Mouse (Mus musculus) stomach, embryonic 14.5 days (tissue): ENCODE data around the gene Ctxn1. TPM values are rescaled to one million over a fixed set of nuclear protein-coding genes. Genes with fewer than 3 reads are reported as not detected.

Experiments used
- ATAC-seq: fragments of 200-750 bp; cut with Nextera tagmentation; 2 replicates; pipeline ENCODE4 v1.8.0; 2017; ENCODE audit warnings: low read depth, moderate TSS enrichment; ENCODE audit not compliant: insufficient number of reproducible peaks, insufficient read depth, low FRiP score
- H3K27ac ChIP-seq: fragments of 300-500 bp; sonication (generic); 2 replicates; pipeline ENCODE4 v1.5.1; 2014; ENCODE audit warnings: mild to moderate bottlenecking, low read length, moderate library complexity, mixed read lengths
- H3K27me3 ChIP-seq: fragments of 300-500 bp; sonication (generic); 2 replicates; pipeline ENCODE4 v1.6.1; 2014; ENCODE audit warnings: low read length, control low read depth, mixed read lengths; ENCODE audit not compliant: control insufficient read depth, insufficient read depth
- H3K36me3 ChIP-seq: fragments of 300-500 bp; sonication (generic); 2 replicates; pipeline ENCODE4 v1.6.1; 2014; ENCODE audit warnings: mild to moderate bottlenecking, control low read depth, low read length, moderate library complexity, mixed read lengths; ENCODE audit not compliant: control insufficient read depth, insufficient read depth
- H3K4me1 ChIP-seq: fragments of 300-500 bp; sonication (generic); 2 replicates; pipeline ENCODE4 v1.6.1; 2014; ENCODE audit warnings: low read length, control low read depth, mixed read lengths; ENCODE audit not compliant: control insufficient read depth, insufficient read depth
- H3K4me2 ChIP-seq: fragments of 300-500 bp; sonication (generic); replicated peaks from 2 replicates; pipeline ENCODE4 v1.6.1; 2014; ENCODE audit warnings: low read depth, low read length, control low read depth
- H3K4me3 ChIP-seq: fragments of 300-500 bp; sonication (generic); 2 replicates; pipeline ENCODE4 v1.5.1; 2014; ENCODE audit warnings: low read depth, low read length, control low read depth
- H3K9ac ChIP-seq: fragments of 300-500 bp; sonication (generic); replicated peaks from 2 replicates; pipeline ENCODE4 v1.6.1; 2014; ENCODE audit warnings: low read depth, mild to moderate bottlenecking, control low read depth, low read length, moderate library complexity, mixed read lengths
- H3K9me3 ChIP-seq: fragments of 300-500 bp; sonication (generic); 2 replicates; pipeline ENCODE4 v1.6.1; 2016; ENCODE audit warnings: low read depth, low read length, control low read depth; ENCODE audit not compliant: control insufficient read depth
- WGBS: fragments of 180-500 bp; shearing (Covaris S2); extraction: QIAGEN DNeasy Blood & Tissue Kit; methylation state at CpG from one replicate; pipeline ENCODE4 v1.1.7; 2014; 5-methylcytosine and 5-hydroxymethylcytosine counted together
- polyA plus RNA-seq: library from polyadenylated mRNA; unstranded; fragments of >200 nt; fragmentation: Nextera tagmentation; extraction: Ambion mirVana; gene quantifications from 2 replicates; pipeline ENCODE4 v1.2.1, GENCODE M21; 2014

Ctxn1 gene
- polyA plus RNA-seq, 1 experiment from 2014 or later = 87.4 TPM

DNA sequence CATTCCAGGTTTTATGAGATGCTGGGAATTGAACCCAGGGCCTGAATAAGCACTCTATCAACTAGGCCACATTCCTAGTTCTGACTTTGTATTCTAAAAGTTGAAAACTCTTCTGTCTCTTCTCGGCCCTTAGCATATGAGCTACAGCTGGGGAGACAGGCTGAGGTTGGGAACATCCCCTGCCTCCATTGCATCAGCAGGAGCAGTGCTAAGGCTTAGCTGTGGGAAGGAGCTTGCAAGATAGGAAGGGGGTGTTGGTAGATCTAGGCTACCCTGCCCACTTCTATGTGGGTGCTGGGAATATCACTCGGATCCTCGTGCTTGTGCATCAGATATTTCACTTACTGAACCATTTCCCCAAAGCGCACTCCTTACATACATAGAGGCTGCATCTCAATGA lies 31.2 kb downstream of the Ctxn1 start:
- Histone ChIP-seq H3K27ac (no peak overlapping the region), H3K4me2 (no peak overlapping the region), H3K9me3 (no peaks in the 10 kb centered on the region), H3K9ac (no peak overlapping the region), H3K27me3 (no peaks in the 10 kb centered on the region), H3K4me3 (no peak overlapping the region), H3K4me1 (no peaks in the 10 kb centered on the region), H3K36me3 (no peaks in the 10 kb centered on the region)
- WGBS = 95% methylated on average over 4 of the region's 4 CpGs
- no peak for ATAC-seq

DNA sequence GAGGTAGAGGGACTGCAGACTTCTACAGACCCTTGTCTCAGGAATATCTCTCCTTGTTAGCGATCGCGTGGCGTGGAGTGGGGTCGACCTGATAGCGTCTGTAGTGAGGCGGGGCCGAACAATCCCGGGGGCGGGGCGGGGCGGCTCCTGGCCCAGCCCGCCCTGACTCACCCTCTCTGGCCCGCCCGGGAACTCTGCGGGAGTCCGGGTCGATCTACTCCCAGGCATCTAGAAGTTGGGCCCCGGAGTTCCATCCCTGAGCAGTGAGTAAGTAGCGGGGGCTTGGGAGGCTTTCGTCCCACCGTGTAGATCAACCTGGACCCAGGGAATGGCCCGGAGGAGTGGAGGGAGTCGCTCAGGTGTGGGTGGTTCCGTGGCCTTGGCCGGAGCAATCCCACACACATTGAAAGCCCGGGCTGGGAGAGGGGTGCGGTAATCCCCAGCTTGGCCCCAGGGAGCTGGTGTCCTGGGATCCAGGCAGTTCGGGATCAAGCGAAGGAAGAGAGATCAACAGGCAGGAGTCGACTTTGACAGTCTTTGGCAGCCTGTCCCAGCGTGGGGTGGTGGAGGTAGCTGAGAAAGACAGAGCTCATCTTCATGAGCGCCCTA lies 32.2 kb downstream of the Ctxn1 start, which contains the start of gene Lrrc8e:
Gene Lrrc8e, plus strand, starts transcription at position 89 of the 609 bp plus-strand sequence.
- H3K9ac ChIP-seq = no peak within 1 kb of the TSS
- H3K4me1 ChIP-seq = no peaks in the 10 kb centered on the region
- no peaks in the 10 kb centered on the region for H3K36me3 ChIP-seq
- peak within 1 kb of the TSS; percentile 53 for H3K4me2 ChIP-seq
- no peaks in the 10 kb centered on the region for H3K27me3 ChIP-seq
- no peak within 1 kb of the TSS for H3K27ac ChIP-seq
- H3K4me3 ChIP-seq = peak within 1 kb of the TSS; percentile 27
- WGBS = 5% methylated on average over 33 of the region's 33 CpGs
- ATAC-seq = peak; percentile 80
- no peaks in the 10 kb centered on the region for H3K9me3 ChIP-seq

DNA sequence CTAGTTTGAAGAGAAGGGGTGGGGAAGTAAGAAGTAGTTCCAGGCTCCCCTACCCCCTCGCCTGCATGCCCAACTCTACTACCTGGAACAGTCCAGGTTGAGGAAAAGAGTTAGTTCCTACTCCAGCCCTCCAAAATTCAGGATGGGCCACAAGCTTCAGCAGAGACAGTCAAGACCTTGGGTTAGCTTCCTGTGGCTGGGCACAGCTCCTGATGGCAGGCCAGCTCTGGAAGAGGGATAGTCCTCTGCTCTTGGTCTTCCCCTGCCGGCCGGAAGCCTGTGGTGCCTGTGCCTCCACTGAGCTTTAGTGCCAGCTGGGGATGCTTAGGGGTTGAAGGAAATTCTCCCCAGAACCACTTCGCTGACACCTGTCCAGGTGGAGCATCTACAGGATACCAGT lies 32.8 kb downstream of the Ctxn1 start:
- Histone ChIP-seq H3K27me3 (no peaks in the 10 kb centered on the region), H3K27ac (no peak overlapping the region), H3K9ac (no peak overlapping the region), H3K36me3 (no peaks in the 10 kb centered on the region), H3K4me2 (peak overlapping the region; percentile 53), H3K9me3 (no peaks in the 10 kb centered on the region), H3K4me3 (peak overlapping the region; percentile 27), H3K4me1 (no peaks in the 10 kb centered on the region)
- ATAC-seq = no peak
- WGBS = 26% methylated on average over 4 of the region's 4 CpGs

DNA sequence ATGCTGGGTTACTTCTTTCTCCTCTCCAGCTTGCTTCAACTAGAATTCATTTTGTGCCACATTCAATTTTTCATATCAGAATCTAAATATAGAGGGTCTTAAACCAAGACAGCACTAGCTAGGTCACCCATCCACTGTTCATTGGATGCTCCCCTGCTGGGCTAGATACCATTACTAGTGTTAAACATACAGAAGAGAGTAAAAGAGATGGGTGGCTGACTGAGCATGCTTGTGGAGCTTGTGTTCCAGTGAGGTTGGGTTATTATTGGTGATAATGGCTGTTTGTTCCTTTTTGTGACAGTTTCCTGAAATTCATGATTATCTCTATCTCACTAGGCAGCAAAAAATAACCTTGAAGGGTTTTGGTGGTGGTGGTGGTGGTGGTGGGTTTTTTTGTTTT lies 37.0 kb downstream of the Ctxn1 start:
- Histone ChIP-seq H3K4me1 (no peaks in the 10 kb centered on the region), H3K27ac (no peak overlapping the region), H3K9me3 (no peaks in the 10 kb centered on the region), H3K36me3 (no peaks in the 10 kb centered on the region), H3K4me3 (no peak overlapping the region), H3K4me2 (no peak overlapping the region), H3K9ac (no peak overlapping the region), H3K27me3 (no peaks in the 10 kb centered on the region)
- no peak for ATAC-seq

DNA sequence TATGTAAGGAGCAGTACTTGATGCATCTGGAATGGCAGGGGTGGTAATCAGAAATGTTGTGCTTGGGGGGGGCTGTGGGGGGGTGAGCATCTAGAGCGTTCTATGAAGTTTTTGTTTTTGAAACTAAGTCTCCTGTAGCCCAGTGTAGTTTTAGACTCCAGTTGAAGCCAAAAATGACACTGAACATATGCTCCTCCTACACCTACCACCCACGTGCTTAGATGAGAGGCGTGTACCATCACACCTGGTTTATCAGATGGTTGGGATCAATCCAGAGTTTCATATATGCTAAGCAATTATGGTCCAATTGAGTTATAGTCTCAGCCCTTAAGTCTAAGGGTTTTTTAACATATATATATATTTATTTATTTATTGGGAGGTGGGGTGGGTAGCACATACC lies 39.5 kb downstream of the Ctxn1 start:
- no peaks in the 10 kb centered on the region for H3K9me3 ChIP-seq
- no peaks in the 10 kb centered on the region for H3K4me1 ChIP-seq
- H3K27me3 ChIP-seq = no peaks in the 10 kb centered on the region
- no peak overlapping the region for H3K4me2 ChIP-seq
- H3K27ac ChIP-seq = no peak overlapping the region
- ATAC-seq = no peak
- H3K4me3 ChIP-seq = no peak overlapping the region
- no peaks in the 10 kb centered on the region for H3K36me3 ChIP-seq
- H3K9ac ChIP-seq = no peak overlapping the region
- 79% methylated on average over 3 of the region's 3 CpGs for WGBS

DNA sequence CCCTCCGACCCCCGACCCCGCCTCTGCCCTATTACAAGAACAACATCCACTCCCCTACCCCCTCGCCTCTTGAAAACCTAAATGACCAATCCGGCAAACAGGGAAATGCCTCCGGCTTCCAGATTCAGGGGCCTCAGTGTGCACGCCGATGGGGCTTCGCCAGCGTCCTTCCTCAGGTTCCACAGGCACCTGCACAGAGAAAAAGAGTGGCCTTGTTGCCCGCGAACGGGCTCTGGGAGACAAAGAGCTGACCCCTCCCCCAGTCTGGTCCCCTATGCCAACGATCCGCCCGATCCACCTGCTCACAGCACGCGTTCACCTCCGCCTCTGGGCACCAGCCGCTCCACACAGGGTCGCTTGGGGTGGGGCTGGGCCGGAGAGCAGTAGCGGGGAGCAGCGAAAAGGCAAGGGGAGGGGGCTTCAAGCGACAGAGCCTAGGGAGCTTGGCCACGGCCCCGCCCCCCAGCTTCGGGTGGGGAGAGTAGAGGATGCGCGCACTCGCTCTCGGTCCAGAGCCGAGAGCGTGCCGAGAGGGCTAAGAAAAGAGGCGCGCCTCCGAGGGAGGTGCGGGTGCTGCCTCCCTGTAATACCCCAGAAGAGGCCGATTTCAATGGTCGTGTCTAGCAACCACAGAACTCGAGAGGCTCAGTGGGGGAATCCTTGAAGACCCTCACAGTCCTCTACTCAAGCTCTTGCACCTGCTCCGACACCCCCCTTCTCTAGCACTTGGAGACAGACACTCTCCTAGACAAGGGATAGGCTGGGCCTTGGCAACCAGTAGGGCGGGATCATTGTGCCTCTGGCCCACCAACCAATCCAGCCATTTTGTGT lies 42.1 kb downstream of the Ctxn1 start, which contains the start of gene Prr36:
Gene Prr36, minus strand, starts transcription at position 669 of the 831 bp plus-strand sequence.
- Histone ChIP-seq H3K4me1 (no peaks in the 10 kb centered on the region), H3K9me3 (no peaks in the 10 kb centered on the region), H3K9ac (peak within 1 kb of the TSS; percentile 28; the same call in 1 of the 2 replicates), H3K27ac (peak within 1 kb of the TSS; percentile 4; the same call in 1 of the 2 replicates), H3K4me3 (peak within 1 kb of the TSS; percentile 44), H3K27me3 (no peaks in the 10 kb centered on the region), H3K4me2 (peak within 1 kb of the TSS; percentile 68), H3K36me3 (no peaks in the 10 kb centered on the region)
- WGBS = 2% methylated on average over 44 of the region's 44 CpGs
- peak; percentile 57 for ATAC-seq

DNA sequence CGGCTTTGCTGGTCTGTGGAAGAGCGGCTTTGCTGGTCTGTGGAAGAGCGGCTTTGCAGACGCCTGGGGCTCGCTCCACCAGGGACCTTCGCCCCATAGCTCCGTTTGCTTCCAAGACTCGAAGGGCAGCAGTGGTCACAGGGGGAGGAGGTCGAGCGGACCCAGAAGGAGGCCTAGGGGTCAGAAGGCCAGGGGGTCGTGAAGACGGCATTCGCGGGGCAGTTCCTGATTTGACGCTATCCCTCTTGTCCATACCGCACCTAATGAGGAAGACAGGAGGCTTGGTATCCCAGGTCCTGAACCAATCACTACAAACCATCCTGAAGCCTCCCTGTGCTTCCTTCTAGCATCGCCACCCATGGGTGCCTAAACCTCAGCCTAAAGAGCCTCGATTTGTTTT lies 42.8 kb downstream of the Ctxn1 start:
- Histone ChIP-seq H3K36me3 (no peaks in the 10 kb centered on the region), H3K4me3 (peak overlapping the region; percentile 44), H3K9me3 (no peaks in the 10 kb centered on the region), H3K4me2 (peak overlapping the region; percentile 68), H3K27ac (no peak overlapping the region), H3K27me3 (no peaks in the 10 kb centered on the region), H3K4me1 (no peaks in the 10 kb centered on the region), H3K9ac (peak overlapping the region; percentile 28; the same call in 1 of the 2 replicates)
- WGBS = 6% methylated on average over 18 of the region's 18 CpGs
- ATAC-seq = no peak

DNA sequence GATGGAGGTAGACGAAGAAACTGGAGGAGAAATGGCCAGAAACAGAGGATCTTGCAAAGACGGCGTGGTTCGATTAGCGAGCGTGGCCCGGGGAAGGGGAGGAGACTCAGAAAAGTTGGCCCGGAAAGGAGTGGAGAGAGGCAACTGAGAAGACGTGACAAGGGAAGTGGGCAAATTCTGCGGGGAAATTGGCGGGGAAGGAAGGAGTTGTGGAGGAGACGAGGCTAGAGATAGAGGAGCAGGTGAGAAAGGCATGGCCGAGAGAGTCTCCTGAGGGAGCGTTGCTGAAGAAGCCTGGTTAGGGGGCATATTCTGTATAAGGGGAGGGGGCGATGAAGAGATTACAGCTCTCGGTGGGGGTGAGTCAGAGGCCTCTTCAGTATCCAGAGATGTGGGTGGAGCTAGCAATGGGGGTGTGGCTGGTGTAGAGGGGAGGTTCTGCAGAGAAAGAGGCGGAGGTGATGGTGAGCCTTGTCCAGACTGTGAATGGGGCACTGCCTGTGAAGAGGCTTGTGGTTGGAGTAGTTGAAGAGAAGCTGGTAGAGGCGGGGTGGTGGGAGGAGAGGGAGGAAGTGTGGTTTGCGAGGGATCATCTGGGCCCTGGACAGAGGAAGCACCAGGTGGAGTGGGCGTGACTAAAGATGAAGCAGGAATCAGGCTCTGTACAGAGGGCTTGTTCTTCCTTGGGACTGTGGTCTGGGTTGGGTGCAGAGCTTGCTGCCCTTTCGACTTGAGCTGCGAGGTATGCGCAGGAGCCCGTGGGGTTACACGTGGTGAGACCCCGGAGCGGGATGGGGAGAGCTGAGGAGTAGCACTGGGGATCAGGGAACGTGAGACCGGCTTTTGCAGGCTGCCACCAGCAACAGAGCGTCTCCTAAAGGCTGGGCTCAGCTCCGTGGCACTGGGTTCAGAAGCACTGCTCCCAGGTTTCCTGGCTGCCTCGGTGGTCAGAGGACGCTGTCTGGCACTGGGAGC lies 44.8 kb downstream of the Ctxn1 start:
- H3K4me3 ChIP-seq = peak overlapping the region; percentile 41
- H3K27me3 ChIP-seq = no peaks in the 10 kb centered on the region
- peak overlapping the region; percentile 49 for H3K27ac ChIP-seq
- H3K36me3 ChIP-seq = no peaks in the 10 kb centered on the region; the same call in 1 of the 2 replicates
- no peaks in the 10 kb centered on the region for H3K9me3 ChIP-seq
- H3K9ac ChIP-seq = no peak overlapping the region
- ATAC-seq = peak; percentile 61
- 10% methylated on average over 33 of the region's 33 CpGs for WGBS
- H3K4me1 ChIP-seq = no peaks in the 10 kb centered on the region
- peak overlapping the region; percentile 89 for H3K4me2 ChIP-seq
